Mouse (Mus musculus): ENCODE data around the gene Tmem191c.

DNA sequence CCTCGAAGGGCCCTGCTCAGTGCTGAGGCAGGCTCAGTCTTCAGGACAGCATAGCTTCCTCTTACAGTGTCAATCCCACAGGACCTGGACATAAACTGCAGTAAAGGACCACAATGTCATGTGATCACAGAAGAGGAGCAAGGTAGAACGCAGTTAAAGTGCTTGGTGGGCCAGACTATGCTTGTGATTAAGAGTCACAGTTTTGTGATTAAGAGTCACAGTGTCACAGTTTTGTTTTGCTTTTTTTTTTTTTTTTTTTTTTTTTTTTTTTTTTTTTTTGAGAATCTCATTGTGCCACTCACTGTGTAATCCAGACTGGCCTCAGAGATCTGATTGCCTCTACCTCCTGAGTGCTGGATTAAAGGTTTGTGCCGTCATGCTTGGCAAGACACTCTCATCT is 9.8 kb upstream of the Tmem191c start:
- no peak for TF ChIP-seq POLR2A (IDR thresholded peaks at IDR 0.05; ENCODE audit: borderline replicate concordance, control insufficient read depth, low read depth, low read length)
- TF ChIP-seq CTCF (IDR thresholded peaks at IDR 0.05; ENCODE audit: control insufficient read depth, insufficient read depth, low read length) = no peak
